8 mouse cellular contexts compared by ENCODE assay signal in the genomic region with DNA sequence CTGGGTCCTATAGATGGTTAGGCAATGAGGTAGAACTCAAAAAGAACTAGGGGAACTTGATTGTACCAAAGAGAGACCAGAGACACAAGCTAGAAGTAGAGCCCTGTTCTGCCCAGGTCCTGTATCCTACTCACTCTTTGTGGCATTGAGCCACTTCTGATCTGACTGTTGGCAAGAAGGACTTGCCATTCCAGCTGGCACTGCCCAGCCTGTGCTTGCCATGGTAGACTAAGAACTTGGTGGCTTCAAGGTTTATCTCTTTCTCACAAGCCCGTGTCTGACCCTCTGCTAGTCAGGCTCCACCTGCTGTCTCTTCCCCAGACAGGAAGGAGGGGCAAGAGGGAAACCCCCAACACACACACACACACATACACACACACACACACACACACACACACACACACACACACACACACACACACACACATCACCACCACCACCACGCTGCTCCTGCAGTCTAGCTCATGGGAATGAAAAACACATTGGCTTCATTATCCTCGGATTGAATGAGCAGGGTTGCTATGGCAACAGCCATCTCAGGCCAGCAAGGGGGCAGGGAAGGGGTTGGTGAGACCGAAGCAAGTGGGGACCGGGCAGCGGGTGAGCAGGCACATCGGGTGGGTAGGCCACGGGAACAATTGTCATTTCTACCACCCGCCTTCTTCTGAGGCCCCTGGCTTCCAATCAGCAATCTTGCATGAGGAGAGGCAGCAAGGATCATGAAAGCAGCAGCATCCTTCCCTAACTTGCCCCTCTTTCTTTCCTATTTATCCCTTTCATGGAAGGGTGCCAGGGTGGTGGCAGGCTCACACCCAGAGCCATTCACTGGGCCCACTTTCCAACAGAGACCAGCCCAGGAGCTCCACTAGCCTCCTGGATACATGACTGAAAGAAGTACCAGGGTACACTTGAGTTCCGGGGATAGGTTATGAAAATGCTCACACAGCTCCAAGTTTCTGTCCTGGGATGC.
DNase-seq lines count a peak whose midpoint lies in the region; ATAC-seq and TF ChIP-seq lines count a peak whose summit lies in the region.

No protein-coding gene starts in this region.

- 23% methylated on average over 10 of the region's 10 CpGs for WGBS in embryonic facial prominence, embryonic 10.5 days
- 13% methylated on average over 10 of the region's 10 CpGs for WGBS in hindbrain, embryonic 15.5 days
- WGBS in lung, postnatal 0 days = 60% methylated on average over 10 of the region's 10 CpGs

- H3K36me3 ChIP-seq in embryonic facial prominence, embryonic 10.5 days (replicated peaks) = peaks cover 75% of the 10 kb centered on the region
- peaks cover 4% of the 10 kb centered on the region; the same call in 1 of the 2 replicates for H3K36me3 ChIP-seq in hindbrain, embryonic 15.5 days
- H3K36me3 ChIP-seq in lung, postnatal 0 days (ENCODE audit: insufficient read depth, low read length) = peaks cover 10% of the 10 kb centered on the region

- TF ChIP-seq EP300 in lung, postnatal 0 days (IDR thresholded peaks at IDR 0.05) = no peak

- H3K9me3 ChIP-seq in embryonic facial prominence, embryonic 10.5 days = no peaks in the 10 kb centered on the region
- H3K9me3 ChIP-seq in hindbrain, embryonic 15.5 days = no peaks in the 10 kb centered on the region
- no peaks in the 10 kb centered on the region for H3K9me3 ChIP-seq in lung, postnatal 0 days (ENCODE audit: low read length)

- peaks cover 80% of the 10 kb centered on the region for H3K4me1 ChIP-seq in embryonic facial prominence, embryonic 10.5 days
- H3K4me1 ChIP-seq in hindbrain, embryonic 15.5 days (replicated peaks) = peaks cover 77% of the 10 kb centered on the region
- H3K4me1 ChIP-seq in lung, postnatal 0 days (ENCODE audit: insufficient read depth, low read depth, low read length) = peaks cover 4% of the 10 kb centered on the region

- no peaks in the 10 kb centered on the region for H3K27me3 ChIP-seq in embryonic facial prominence, embryonic 10.5 days (replicated peaks; ENCODE audit: low read depth, poor library complexity, severe bottlenecking)
- H3K27me3 ChIP-seq in hindbrain, embryonic 15.5 days = no peaks in the 10 kb centered on the region
- no peaks in the 10 kb centered on the region for H3K27me3 ChIP-seq in lung, postnatal 0 days (replicated peaks; ENCODE audit: insufficient read depth, low read length)

- peak overlapping the region; percentile 8; the same call in 1 of the 2 replicates for H3K4me2 ChIP-seq in hindbrain, embryonic 15.5 days
- no peak overlapping the region for H3K4me2 ChIP-seq in lung, postnatal 0 days (replicated peaks; ENCODE audit: low read depth, low read length)

- H3K27ac ChIP-seq in embryonic facial prominence, embryonic 10.5 days (replicated peaks) = peak overlapping the region; percentile 71
- peak overlapping the region; percentile 86 for H3K27ac ChIP-seq in hindbrain, embryonic 15.5 days (replicated peaks)
- no peak overlapping the region for H3K27ac ChIP-seq in lung, postnatal 0 days (ENCODE audit: low read length)

- DNase-seq in cerebellum, adult 18-20 months = peak; percentile 76 to 85
- peak; percentile 79 for DNase-seq in embryonic facial prominence, embryonic 10.5 days (ENCODE audit: low spot score)
- DNase-seq in right cerebral cortex, postnatal 36 days (ENCODE audit: low spot score in 2 of 2) = peak; percentile 48 to 49
- DNase-seq in thymus, adult 18-20 months = no peak
- DNase-seq in lung, postnatal 0 days (ENCODE audit: low spot score) = no peak
- no peak for DNase-seq in heart, postnatal 10 days

- H3K4me3 ChIP-seq in embryonic facial prominence, embryonic 10.5 days = peak overlapping the region; percentile 23
- H3K4me3 ChIP-seq in hindbrain, embryonic 15.5 days = no peak overlapping the region
- no peak overlapping the region for H3K4me3 ChIP-seq in lung, postnatal 0 days (ENCODE audit: low read depth, low read length)

- no peak for TF ChIP-seq CTCF in lung, postnatal 0 days (IDR thresholded peaks at IDR 0.05)

- H3K9ac ChIP-seq in hindbrain, embryonic 15.5 days = no peak overlapping the region
- H3K9ac ChIP-seq in lung, postnatal 0 days (replicated peaks; ENCODE audit: low read depth) = no peak overlapping the region

- intact Hi-C loops in heart, postnatal 10 days (cut with DNase I) = no loop called here

- ATAC-seq in hindbrain, embryonic 15.5 days (ENCODE audit: low FRiP score, low read depth) = peak; percentile 78
- peak; percentile 18; the same call in 1 of the 2 replicates for ATAC-seq in megakaryocyte progenitor cell, adult 5-6 weeks (replicated peaks; ENCODE audit: poor library complexity)
- ATAC-seq in lung, postnatal 0 days = no peak

Comparison
In these comparisons a context has a peak if more than half of its experiments do, and no peak if none do; other contexts are left out.
1. DNase-seq: peak in cerebellum, adult 18-20 months (2 of 2), embryonic facial prominence, embryonic 10.5 days (single experiment) and right cerebral cortex, postnatal 36 days (2 of 2); none in thymus, adult 18-20 months (0 of 2), lung, postnatal 0 days (single experiment) and heart, postnatal 10 days (0 of 2).